Mouse (Mus musculus): ENCODE data around the gene Bmp5.

Gene Bmp5

GRCm38 (mm10) chr9:75846010-75846409 is 70.8 kb downstream of the Bmp5 start:
- DNase-seq = no peak

- DNase-seq = no peak
Observed at GRCm38 (mm10) chr9:75850670-75851228, 75.6 kb downstream of the Bmp5 start.

GRCm38 (mm10) chr9:75858161-75858560 is 83.0 kb downstream of the Bmp5 start:
- no peak for DNase-seq

GRCm38 (mm10) chr9:75858939-75859338 is 83.8 kb downstream of the Bmp5 start:
- no peak for DNase-seq

GRCm38 (mm10) chr9:75870332-75871177 is 95.4 kb downstream of the Bmp5 start:
- no peak for DNase-seq

GRCm38 (mm10) chr9:75876333-75876732 is 101.2 kb downstream of the Bmp5 start:
- DNase-seq = no peak

- DNase-seq = no peak
Observed at GRCm38 (mm10) chr9:75883481-75884190, 108.5 kb downstream of the Bmp5 start.

GRCm38 (mm10) chr9:75886801-75887544 is 111.8 kb downstream of the Bmp5 start:
- no peak for DNase-seq

- DNase-seq = no peak
Observed at GRCm38 (mm10) chr9:75896918-75897317, 121.8 kb downstream of the Bmp5 start.

- DNase-seq = no peak
Observed at GRCm38 (mm10) chr9:75898022-75898421, 122.9 kb downstream of the Bmp5 start.

- DNase-seq = no peak
Observed at GRCm38 (mm10) chr9:75901219-75901618, 126.1 kb downstream of the Bmp5 start.

- DNase-seq = no peak
Observed at GRCm38 (mm10) chr9:75905497-75905896, 130.3 kb downstream of the Bmp5 start.

- DNase-seq = no peak
Observed at GRCm38 (mm10) chr9:75910112-75910799, 135.1 kb downstream of the Bmp5 start.

- no peak for DNase-seq
Observed at GRCm38 (mm10) chr9:75911542-75911941, 136.4 kb downstream of the Bmp5 start.

- DNase-seq = no peak
Observed at GRCm38 (mm10) chr9:75916027-75916426, 140.9 kb downstream of the Bmp5 start.

- DNase-seq = no peak
Observed at GRCm38 (mm10) chr9:75927196-75927880, 152.2 kb downstream of the Bmp5 start.

GRCm38 (mm10) chr9:75928068-75928467 is 152.9 kb downstream of the Bmp5 start:
- no peak for DNase-seq

- no peak for DNase-seq
Observed at GRCm38 (mm10) chr9:75944663-75945062, 169.5 kb downstream of the Bmp5 start.
